Mouse (Mus musculus) myocyte (in vitro differentiated cells): ENCODE results near the gene Asns.

ENCODE experiments used
- MAX ChIP-seq: IDR thresholded peaks from one replicate; pipeline ENCODE4 v1.6.1; 2011; ENCODE audit warnings: low read depth, mild to moderate bottlenecking, control low read depth
- POLR2A ChIP-seq: IDR thresholded peaks from one replicate; pipeline ENCODE4 v1.6.1; 2011; ENCODE audit warnings: low read depth, mild to moderate bottlenecking, control low read depth, moderate library complexity; ENCODE audit not compliant: insufficient read length

- TF ChIP-seq MAX = no peak
- no peak for TF ChIP-seq POLR2A
These were observed 36.1 kb upstream of the Asns start for GRCm38 (mm10) chr6:7729128-7729527.
